8 mouse cellular contexts compared by ENCODE assay signal in the genomic region with DNA sequence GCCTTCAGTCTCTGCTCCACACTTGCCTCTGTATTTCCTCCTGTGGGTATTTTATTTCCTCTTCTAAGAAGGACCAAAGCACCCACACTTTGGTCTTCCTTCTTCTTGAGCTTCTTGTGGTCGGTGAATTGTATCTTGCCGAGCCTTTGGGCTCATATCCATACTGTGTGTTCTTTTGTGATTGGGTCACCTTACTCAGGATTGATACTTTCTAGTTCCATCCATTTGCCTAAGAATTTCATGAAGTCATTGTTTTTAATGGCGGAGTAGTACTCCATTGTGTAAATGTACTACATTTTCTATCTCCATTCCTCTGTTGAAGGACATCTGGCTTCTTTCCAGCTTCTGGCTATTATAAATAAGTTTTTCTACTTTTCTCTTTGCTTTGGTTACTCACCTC. TPM values are rescaled to one million over a fixed set of nuclear protein-coding genes. Genes with fewer than 3 reads are reported as not detected.
A peak's percentile ranks its signal among the peaks of the same experiment; 100 is the strongest.
DNase-seq lines count a peak whose midpoint lies in the region; ATAC-seq and TF ChIP-seq lines count a peak whose summit lies in the region.

No protein-coding gene starts in this region.

- no peak overlapping the region for H3K9ac ChIP-seq in kidney, embryonic 14.5 days (ENCODE audit: low read depth, low read length)
- H3K9ac ChIP-seq in hindbrain, embryonic 13.5 days: no peak overlapping the region
- H3K9ac ChIP-seq in midbrain, embryonic 12.5 days (replicated peaks): no peak overlapping the region

- H3K27ac ChIP-seq in kidney, embryonic 14.5 days (ENCODE audit: low read depth, low read length): no peak overlapping the region
- no peak overlapping the region for H3K27ac ChIP-seq in cortical plate, adult 2 months (ENCODE audit: insufficient read depth, low read length)
- H3K27ac ChIP-seq in hindbrain, embryonic 13.5 days: no peak overlapping the region; the same call in 1 of the 2 replicates
- no peak overlapping the region for H3K27ac ChIP-seq in midbrain, embryonic 12.5 days (replicated peaks)

- H3K4me2 ChIP-seq in kidney, embryonic 14.5 days (replicated peaks; ENCODE audit: low read depth, low read length): peak overlapping the region; percentile 75
- H3K4me2 ChIP-seq in hindbrain, embryonic 13.5 days: peak overlapping the region; percentile 67
- peak overlapping the region; percentile 66 for H3K4me2 ChIP-seq in midbrain, embryonic 12.5 days (replicated peaks)

- no peak for TF ChIP-seq POLR2A in cortical plate, adult 2 months (IDR thresholded peaks at IDR 0.05; ENCODE audit: extremely low read depth, insufficient read depth, low read length)

- H3K27me3 ChIP-seq in kidney, embryonic 14.5 days (ENCODE audit: control insufficient read depth, insufficient read depth, low read length): no peaks in the 10 kb centered on the region
- H3K27me3 ChIP-seq in hindbrain, embryonic 13.5 days: no peaks in the 10 kb centered on the region
- no peaks in the 10 kb centered on the region for H3K27me3 ChIP-seq in midbrain, embryonic 12.5 days

- ATAC-seq in kidney, embryonic 14.5 days (ENCODE audit: low FRiP score, low TSS enrichment): peak; percentile 35; the same call in 1 of the 2 replicates
- ATAC-seq in hindbrain, embryonic 13.5 days (ENCODE audit: low FRiP score): peak; percentile 57; the same call in 1 of the 2 replicates
- ATAC-seq in midbrain, embryonic 12.5 days (ENCODE audit: low FRiP score, low read depth): peak; percentile 53

- no peaks in the 10 kb centered on the region for H3K9me3 ChIP-seq in kidney, embryonic 14.5 days (ENCODE audit: control insufficient read depth, low read length)
- no peaks in the 10 kb centered on the region for H3K9me3 ChIP-seq in hindbrain, embryonic 13.5 days
- H3K9me3 ChIP-seq in midbrain, embryonic 12.5 days: no peaks in the 10 kb centered on the region

- no peak for DNase-seq in kidney, postnatal 25 days
- DNase-seq in ovary, postnatal 10 days (ENCODE audit: low spot score): no peak
- no peak for DNase-seq in layer of hippocampus, adult 11-12 months (ENCODE audit: low spot score)
- DNase-seq in embryo, embryonic 11 days: no peak

- TF ChIP-seq CTCF in cortical plate, adult 2 months (IDR thresholded peaks at IDR 0.05; ENCODE audit: extremely low read depth, insufficient read depth, low read length): no peak

- H3K4me1 ChIP-seq in kidney, embryonic 14.5 days (ENCODE audit: control insufficient read depth, insufficient read depth, low read length): peaks cover 9% of the 10 kb centered on the region
- peaks cover 2% of the 10 kb centered on the region; the same call in 1 of the 2 replicates for H3K4me1 ChIP-seq in cortical plate, adult 2 months (ENCODE audit: control insufficient read depth, insufficient read depth, low read length)
- peaks cover 14% of the 10 kb centered on the region for H3K4me1 ChIP-seq in hindbrain, embryonic 13.5 days (replicated peaks)
- H3K4me1 ChIP-seq in midbrain, embryonic 12.5 days: peaks cover 6% of the 10 kb centered on the region

- no peaks in the 10 kb centered on the region for H3K36me3 ChIP-seq in kidney, embryonic 14.5 days (ENCODE audit: control insufficient read depth, insufficient read depth, low read length)
- H3K36me3 ChIP-seq in hindbrain, embryonic 13.5 days: no peaks in the 10 kb centered on the region
- H3K36me3 ChIP-seq in midbrain, embryonic 12.5 days: no peaks in the 10 kb centered on the region

- WGBS in kidney, embryonic 14.5 days: 16% methylated on average over 3 of the region's 3 CpGs
- 24% methylated on average over 3 of the region's 3 CpGs for WGBS in hindbrain, embryonic 13.5 days
- 30% methylated on average over 3 of the region's 3 CpGs for WGBS in midbrain, embryonic 12.5 days

- H3K4me3 ChIP-seq in kidney, embryonic 14.5 days (ENCODE audit: low read length): peak overlapping the region; percentile 62; the same call in 1 of the 2 replicates
- peak overlapping the region; percentile 76 for H3K4me3 ChIP-seq in cortical plate, adult 2 months (ENCODE audit: insufficient read depth, low read length)
- peak overlapping the region; percentile 63 for H3K4me3 ChIP-seq in hindbrain, embryonic 13.5 days
- H3K4me3 ChIP-seq in midbrain, embryonic 12.5 days: peak overlapping the region; percentile 63

RNA-seq across cellular contexts. Expression of gene Hibch, which starts 0.4 kb away (rescaled TPM):
- 23.4 and 27.8 TPM in 2 replicates for polyA plus RNA-seq in kidney, embryonic 14.5 days (2014; fragmentation: Nextera tagmentation; extraction: Ambion mirVana)
- 18.3 and 19.9 TPM in 2 replicates for polyA plus RNA-seq in cortical plate, adult 2 months (2012; rRNA removed)
- polyA plus RNA-seq in hindbrain, embryonic 13.5 days (2015; fragmentation: Nextera tagmentation; extraction: Ambion mirVana): 34.1 and 35.9 TPM in 2 replicates
- polyA plus RNA-seq in midbrain, embryonic 12.5 days (2016; fragmentation: Nextera tagmentation; extraction: Ambion mirVana): 30.8 and 33.7 TPM in 2 replicates

RNA-seq across cellular contexts. Expression of gene Inpp1, which starts 26.9 kb away (rescaled TPM):
- polyA plus RNA-seq in kidney, embryonic 14.5 days (2014; fragmentation: Nextera tagmentation; extraction: Ambion mirVana): 12.0 and 12.9 TPM in 2 replicates
- polyA plus RNA-seq in cortical plate, adult 2 months (2012; rRNA removed): 26.4 and 31.2 TPM in 2 replicates
- polyA plus RNA-seq in hindbrain, embryonic 13.5 days (2015; fragmentation: Nextera tagmentation; extraction: Ambion mirVana): 23.9 and 30.7 TPM in 2 replicates
- polyA plus RNA-seq in midbrain, embryonic 12.5 days (2016; fragmentation: Nextera tagmentation; extraction: Ambion mirVana): 11.9 and 17.2 TPM in 2 replicates
